Mouse (Mus musculus) liver, postnatal 0 days (tissue): ENCODE measurements around the gene Ak4.

ENCODE experiments used
- CTCF ChIP-seq: sonication (generic); IDR thresholded peaks from 2 replicates; pipeline ENCODE4 v1.5.1; 2016; ENCODE audit warnings: antibody characterized with exemption, low read depth
- EP300 ChIP-seq: IDR thresholded peaks from 2 replicates; pipeline ENCODE4 v1.6.1; 2016; ENCODE audit warnings: antibody characterized with exemption, low read depth, mild to moderate bottlenecking

GRCm38 (mm10) chr4:101452829-101453228 is 33.8 kb downstream of the Ak4 start:
- TF ChIP-seq CTCF (no peak), EP300 (no peak)
